Mouse (Mus musculus) stomach, embryonic 14.5 days (tissue): ENCODE data around the gene 4921504E06Rik. TPM values are rescaled to one million over a fixed set of nuclear protein-coding genes. Genes with fewer than 3 reads are reported as not detected.

Source experiments
- ATAC-seq: fragments of 200-750 bp; cut with Nextera tagmentation; 2 replicates; pipeline ENCODE4 v1.8.0; 2017; ENCODE audit warnings: low read depth, moderate TSS enrichment; ENCODE audit not compliant: insufficient number of reproducible peaks, insufficient read depth, low FRiP score
- H3K27ac ChIP-seq: fragments of 300-500 bp; sonication (generic); 2 replicates; pipeline ENCODE4 v1.5.1; 2014; ENCODE audit warnings: mild to moderate bottlenecking, low read length, moderate library complexity, mixed read lengths
- H3K27me3 ChIP-seq: fragments of 300-500 bp; sonication (generic); 2 replicates; pipeline ENCODE4 v1.6.1; 2014; ENCODE audit warnings: low read length, control low read depth, mixed read lengths; ENCODE audit not compliant: control insufficient read depth, insufficient read depth
- H3K36me3 ChIP-seq: fragments of 300-500 bp; sonication (generic); 2 replicates; pipeline ENCODE4 v1.6.1; 2014; ENCODE audit warnings: mild to moderate bottlenecking, control low read depth, low read length, moderate library complexity, mixed read lengths; ENCODE audit not compliant: control insufficient read depth, insufficient read depth
- H3K4me1 ChIP-seq: fragments of 300-500 bp; sonication (generic); 2 replicates; pipeline ENCODE4 v1.6.1; 2014; ENCODE audit warnings: low read length, control low read depth, mixed read lengths; ENCODE audit not compliant: control insufficient read depth, insufficient read depth
- H3K4me2 ChIP-seq: fragments of 300-500 bp; sonication (generic); replicated peaks from 2 replicates; pipeline ENCODE4 v1.6.1; 2014; ENCODE audit warnings: low read depth, low read length, control low read depth
- H3K4me3 ChIP-seq: fragments of 300-500 bp; sonication (generic); 2 replicates; pipeline ENCODE4 v1.5.1; 2014; ENCODE audit warnings: low read depth, low read length, control low read depth
- H3K9ac ChIP-seq: fragments of 300-500 bp; sonication (generic); replicated peaks from 2 replicates; pipeline ENCODE4 v1.6.1; 2014; ENCODE audit warnings: low read depth, mild to moderate bottlenecking, control low read depth, low read length, moderate library complexity, mixed read lengths
- H3K9me3 ChIP-seq: fragments of 300-500 bp; sonication (generic); 2 replicates; pipeline ENCODE4 v1.6.1; 2016; ENCODE audit warnings: low read depth, low read length, control low read depth; ENCODE audit not compliant: control insufficient read depth
- WGBS: fragments of 180-500 bp; shearing (Covaris S2); extraction: QIAGEN DNeasy Blood & Tissue Kit; methylation state at CpG from one replicate; pipeline ENCODE4 v1.1.7; 2014; 5-methylcytosine and 5-hydroxymethylcytosine counted together
- polyA plus RNA-seq: library from polyadenylated mRNA; unstranded; fragments of >200 nt; fragmentation: Nextera tagmentation; extraction: Ambion mirVana; gene quantifications from 2 replicates; pipeline ENCODE4 v1.2.1, GENCODE M21; 2014

The 4921504E06Rik gene
- polyA plus RNA-seq, 1 experiment from 2014 or later: not detected

DNA sequence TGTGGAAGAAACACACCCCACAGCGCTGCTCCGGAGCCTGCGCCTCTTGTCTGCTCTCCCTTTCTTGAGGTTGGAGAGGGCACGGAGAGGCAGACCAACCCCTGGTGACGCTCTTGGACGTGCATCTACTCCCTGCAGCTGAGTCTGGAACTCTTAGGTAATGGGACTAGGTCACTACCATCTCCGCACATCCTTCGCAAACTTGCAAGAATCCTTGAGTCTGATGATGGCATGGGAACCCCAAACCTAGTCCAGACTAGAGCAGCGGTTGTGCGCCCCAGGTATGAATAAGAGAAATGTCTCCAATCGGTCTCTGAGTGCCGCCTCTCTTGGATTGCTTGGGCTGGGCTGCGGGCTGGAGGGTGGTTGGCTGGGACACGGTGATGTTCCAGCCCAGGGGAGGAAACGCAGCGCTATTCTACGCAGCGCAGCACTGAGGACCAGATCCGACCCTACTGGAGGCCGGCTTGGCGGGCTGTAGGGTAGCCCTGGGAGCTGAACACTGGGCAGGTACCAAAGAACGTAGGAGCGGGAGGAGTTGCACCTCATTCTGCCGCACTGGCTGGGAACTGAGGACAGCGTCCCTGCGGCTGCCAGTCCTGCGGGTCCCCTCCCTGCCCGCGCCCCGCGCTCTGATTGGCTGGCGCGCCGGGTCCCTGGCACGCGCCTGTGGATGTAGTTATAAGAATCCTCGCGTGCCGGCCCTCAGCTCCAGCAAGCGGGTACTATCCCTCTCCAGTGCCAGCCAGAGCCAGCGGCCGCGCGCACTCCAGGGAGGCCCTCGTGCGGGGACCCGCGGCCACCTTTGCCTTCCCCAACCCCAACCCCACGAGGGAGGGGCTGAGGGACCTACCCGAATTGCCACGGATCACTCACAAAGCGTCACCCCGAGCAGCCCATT, 108.5 kb downstream of the 4921504E06Rik start, which contains the start of gene Ptf1a:
TSS of gene Ptf1a (plus strand) at position 733 of the 901 bp plus-strand sequence.
- peak; percentile 60; the same call in 1 of the 2 replicates for ATAC-seq
- peaks cover 77% of the 10 kb centered on the region for H3K27me3 ChIP-seq
- peak within 1 kb of the TSS; percentile 23 for H3K4me3 ChIP-seq
- H3K9me3 ChIP-seq: no peaks in the 10 kb centered on the region
- H3K4me1 ChIP-seq: 0 out of 2 replicates have a peak, but pooled peaks cover 10% of the 10 kb centered on the region
- H3K27ac ChIP-seq: no peak within 1 kb of the TSS
- H3K4me2 ChIP-seq: peak within 1 kb of the TSS; percentile 45
- no peak within 1 kb of the TSS for H3K9ac ChIP-seq
- WGBS: 2% methylated on average over 50 of the region's 53 CpGs
- no peaks in the 10 kb centered on the region for H3K36me3 ChIP-seq

DNA sequence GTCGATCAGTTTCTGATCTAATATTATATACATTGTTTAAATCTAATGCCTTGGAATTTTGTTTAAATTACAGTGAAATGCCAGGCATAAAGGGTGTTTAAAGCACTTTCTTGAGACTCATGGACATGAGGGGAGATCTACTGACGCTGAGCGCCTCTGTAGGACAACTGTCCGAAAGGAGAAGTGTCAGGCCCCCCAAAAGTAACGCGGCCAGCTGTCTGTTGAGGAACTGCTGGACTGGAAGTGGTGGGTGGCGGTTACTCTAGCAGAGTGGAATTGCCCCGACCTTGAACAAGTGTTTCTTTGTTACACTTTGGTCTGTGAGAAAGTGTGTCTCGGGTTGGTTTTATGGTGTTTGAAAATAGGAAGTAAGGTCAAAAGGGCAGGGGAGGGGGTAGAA, 109.4 kb downstream of the 4921504E06Rik start:
- WGBS: 3% methylated on average over 9 of the region's 9 CpGs
- no peak overlapping the region for H3K4me2 ChIP-seq
- H3K27ac ChIP-seq: no peak overlapping the region
- no peak overlapping the region for H3K4me3 ChIP-seq
- no peak overlapping the region for H3K9ac ChIP-seq
- peaks cover 69% of the 10 kb centered on the region for H3K27me3 ChIP-seq
- no peaks in the 10 kb centered on the region for H3K36me3 ChIP-seq
- H3K9me3 ChIP-seq: no peaks in the 10 kb centered on the region
- H3K4me1 ChIP-seq: 0 out of 2 replicates have a peak, but pooled peaks cover 10% of the 10 kb centered on the region
- no peak for ATAC-seq

GRCm38 (mm10) chr2:19431614-19432323, 121.9 kb downstream of the 4921504E06Rik start:
- H3K4me1 ChIP-seq: no peaks in the 10 kb centered on the region
- no peaks in the 10 kb centered on the region for H3K9me3 ChIP-seq
- H3K4me2 ChIP-seq: no peak overlapping the region
- H3K36me3 ChIP-seq: no peaks in the 10 kb centered on the region
- H3K27ac ChIP-seq: no peak overlapping the region; the same call in 1 of the 2 replicates
- WGBS: 4% methylated on average over 41 of the region's 41 CpGs
- no peak overlapping the region for H3K4me3 ChIP-seq
- peak; percentile 66 for ATAC-seq
- H3K9ac ChIP-seq: no peak overlapping the region
- peaks cover 47% of the 10 kb centered on the region for H3K27me3 ChIP-seq

- Histone ChIP-seq H3K4me3 (0 out of 2 replicates have a peak overlapping the region, but pooled peaks have one; percentile 5), H3K4me1 (no peaks in the 10 kb centered on the region), H3K27ac (no peak overlapping the region), H3K27me3 (peaks cover 47% of the 10 kb centered on the region), H3K9me3 (no peaks in the 10 kb centered on the region), H3K36me3 (no peaks in the 10 kb centered on the region), H3K9ac (no peak overlapping the region), H3K4me2 (no peak overlapping the region)
- 1% methylated on average over 18 of the region's 18 CpGs for WGBS
- ATAC-seq: no peak
These were observed 122.5 kb downstream of the 4921504E06Rik start for GRCm38 (mm10) chr2:19431186-19431585.

DNA sequence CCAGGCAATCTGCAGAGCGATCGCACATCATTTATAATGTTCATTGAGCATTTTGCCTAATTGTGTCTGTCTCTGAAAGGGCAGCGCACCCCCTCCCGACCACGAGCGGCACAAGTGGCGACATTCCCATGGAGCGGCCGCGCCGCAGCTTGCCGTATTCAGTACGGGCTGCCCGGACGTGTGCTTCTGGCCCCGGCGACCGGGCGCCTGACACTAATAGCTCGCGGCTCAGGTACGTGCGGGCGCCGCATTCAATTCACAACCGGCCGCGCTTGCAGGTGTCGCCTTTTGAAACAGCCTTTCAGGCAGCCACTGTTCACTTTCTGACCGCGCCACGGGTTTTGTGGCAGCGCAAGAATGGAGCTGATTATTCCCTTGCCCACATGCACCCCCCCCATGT, 123.0 kb downstream of the 4921504E06Rik start:
- peak overlapping the region; percentile 5; the same call in 1 of the 2 replicates for H3K4me3 ChIP-seq
- no peaks in the 10 kb centered on the region for H3K4me1 ChIP-seq
- no peaks in the 10 kb centered on the region for H3K9me3 ChIP-seq
- no peak overlapping the region for H3K27ac ChIP-seq
- H3K9ac ChIP-seq: no peak overlapping the region
- no peak overlapping the region for H3K4me2 ChIP-seq
- no peak for ATAC-seq
- WGBS: 1% methylated on average over 33 of the region's 33 CpGs
- H3K36me3 ChIP-seq: no peaks in the 10 kb centered on the region
- peaks cover 47% of the 10 kb centered on the region for H3K27me3 ChIP-seq

- peaks cover 47% of the 10 kb centered on the region for H3K27me3 ChIP-seq
- whole genome bisulfite sequencing: 5% methylated on average over 31 of the region's 31 CpGs
- no peak for ATAC-seq
These were observed 123.7 kb downstream of the 4921504E06Rik start for GRCm38 (mm10) chr2:19429691-19430690.

DNA sequence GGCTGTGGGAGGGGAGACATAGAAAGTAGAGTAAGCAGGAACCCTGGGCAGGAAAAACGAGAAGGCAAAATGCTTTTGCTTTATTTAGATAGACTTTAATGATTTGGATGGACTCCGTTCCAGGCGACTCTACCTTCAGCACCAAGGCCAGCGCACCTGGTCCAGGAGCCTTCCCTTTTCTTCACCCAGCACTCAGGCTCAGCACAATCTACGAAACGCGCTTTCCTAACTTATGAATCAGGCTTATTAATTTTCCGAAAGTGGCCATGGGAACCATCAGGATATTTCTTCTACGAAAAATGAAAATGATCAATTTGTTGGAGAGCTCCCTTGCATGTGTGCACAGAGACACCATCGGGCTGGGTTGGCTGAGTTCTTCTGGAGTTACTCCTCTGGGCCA, 124.7 kb downstream of the 4921504E06Rik start:
- no peak overlapping the region for H3K4me3 ChIP-seq
- H3K27me3 ChIP-seq: peaks cover 47% of the 10 kb centered on the region
- no peak overlapping the region for H3K4me2 ChIP-seq
- H3K4me1 ChIP-seq: no peaks in the 10 kb centered on the region
- no peaks in the 10 kb centered on the region for H3K36me3 ChIP-seq
- ATAC-seq: 0 out of 2 replicates have a peak, but pooled peaks have one; percentile 66
- H3K27ac ChIP-seq: no peak overlapping the region
- 5% methylated on average over 10 of the region's 10 CpGs for WGBS
- no peaks in the 10 kb centered on the region for H3K9me3 ChIP-seq
- no peak overlapping the region for H3K9ac ChIP-seq

More at GRCm38 (mm10) chr2:19429691-19430690, 123.7 kb downstream of the 4921504E06Rik start:
- Histone ChIP-seq H3K9me3 (no peaks in the 10 kb centered on the region), H3K9ac (no peak overlapping the region), H3K4me2 (no peak overlapping the region), H3K27ac (no peak overlapping the region), H3K36me3 (no peaks in the 10 kb centered on the region), H3K4me3 (no peak overlapping the region), H3K4me1 (no peaks in the 10 kb centered on the region)
